Mouse (Mus musculus): Measurements from ENCODE around the gene Fat3.

GRCm38 (mm10) chr9:15874506-15875160, 626.5 kb downstream of the Fat3 start, which contains the start of gene Mtnr1b:
- no peak for TF ChIP-seq POLR2A (IDR thresholded peaks at IDR 0.05; ENCODE audit: low read depth, low read length)
- no peak for TF ChIP-seq CTCF (conservative IDR thresholded peaks at IDR 0.05; ENCODE audit: insufficient read depth, insufficient read length, low read depth, low read length)

Measured in kidney, adult 2 months (tissue).